Mouse (Mus musculus): Measurements from ENCODE around the gene Pla2g4c.

- TF ChIP-seq CTCF (IDR thresholded peaks at IDR 0.05; ENCODE audit: extremely low read depth, insufficient read length, insufficient replicate concordance, low read depth, low read length): no peak
- no peak for TF ChIP-seq POLR2A (IDR thresholded peaks at IDR 0.05; ENCODE audit: low read depth, low read length)
These were observed 10.3 kb upstream of the Pla2g4c start for GRCm38 (mm10) chr7:13314095-13314597.
